Mouse (Mus musculus) cerebellum, postnatal 25 days (tissue): ENCODE measurements around the gene Creb5.

Experiments
- DNase-seq, 2 experiments: peaks; one replicate each; pipeline ENCODE4 v3.0.0; 2021; ENCODE audit warnings: mixed read lengths in 2 of 2

The Creb5 gene

DNA sequence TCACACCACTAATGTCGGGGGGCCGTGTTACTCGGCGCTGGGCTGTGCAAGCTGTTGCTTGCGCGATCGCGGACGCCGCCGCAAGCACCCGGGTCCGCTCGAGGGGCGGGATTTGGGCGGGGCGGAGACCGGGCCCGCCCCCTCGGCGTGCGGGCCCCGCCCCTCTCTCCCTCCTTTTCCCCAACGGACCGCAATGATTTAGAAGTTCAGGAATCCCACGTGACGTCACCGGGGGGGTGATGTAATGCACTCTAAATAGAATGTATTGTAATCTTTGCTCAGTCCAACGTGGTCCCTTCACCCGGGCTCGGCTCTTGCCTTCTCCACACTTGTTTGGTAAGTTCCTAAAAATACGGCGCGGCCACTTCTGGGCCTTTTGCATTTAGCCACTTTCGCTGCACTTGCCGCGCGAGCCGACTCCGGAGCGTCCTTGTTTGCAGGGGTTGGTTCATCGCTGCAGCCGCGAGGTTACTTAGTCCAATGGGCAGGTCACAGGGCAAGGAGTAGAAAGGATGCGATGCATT lies at the start of gene Creb5:
Gene Creb5, plus strand, starts transcription at position 233 of the 524 bp plus-strand sequence.
- DNase-seq: peak; percentile 92 to 96

DNA sequence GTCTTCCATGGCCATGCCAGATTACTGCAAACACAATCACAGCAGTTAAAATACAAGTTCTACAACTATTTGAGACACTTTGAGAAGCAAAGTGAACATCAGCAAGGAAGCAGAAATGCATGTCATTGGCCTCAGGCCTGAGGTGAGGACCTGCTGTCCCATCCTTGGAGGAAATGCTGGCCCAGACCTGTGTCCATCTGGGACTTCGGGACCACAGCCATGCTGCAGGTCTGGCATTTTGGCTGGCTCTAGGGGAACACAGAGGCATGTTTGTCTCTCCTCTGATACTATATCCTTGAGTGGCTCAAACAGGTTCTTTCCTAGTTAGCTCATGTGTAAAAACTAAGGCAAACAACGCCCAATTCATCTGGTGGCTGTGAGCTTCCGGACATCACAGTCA lies 27.2 kb upstream of the Creb5 start:
- DNase-seq: peak; percentile 78 to 82

DNA sequence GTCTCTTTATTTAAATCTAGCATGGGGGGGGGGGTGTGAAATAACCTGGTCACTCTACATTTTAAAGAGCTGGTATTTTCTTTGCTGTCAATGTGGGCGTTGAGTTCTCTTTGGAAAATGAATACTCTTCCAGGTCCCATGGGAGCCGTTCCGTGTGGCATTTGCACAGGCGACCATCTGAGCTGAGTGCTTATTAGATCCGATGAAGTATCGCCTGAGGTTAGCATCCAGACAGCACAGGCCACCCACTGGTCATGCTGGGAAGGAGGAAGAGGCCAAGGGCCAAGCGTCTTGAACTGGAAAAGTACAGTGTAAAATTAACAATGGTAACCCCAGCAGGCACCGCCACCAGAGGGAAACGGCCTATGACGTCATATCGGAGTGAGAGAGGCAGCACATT lies 24.7 kb upstream of the Creb5 start:
- peak; percentile 25 to 27 for DNase-seq

DNA sequence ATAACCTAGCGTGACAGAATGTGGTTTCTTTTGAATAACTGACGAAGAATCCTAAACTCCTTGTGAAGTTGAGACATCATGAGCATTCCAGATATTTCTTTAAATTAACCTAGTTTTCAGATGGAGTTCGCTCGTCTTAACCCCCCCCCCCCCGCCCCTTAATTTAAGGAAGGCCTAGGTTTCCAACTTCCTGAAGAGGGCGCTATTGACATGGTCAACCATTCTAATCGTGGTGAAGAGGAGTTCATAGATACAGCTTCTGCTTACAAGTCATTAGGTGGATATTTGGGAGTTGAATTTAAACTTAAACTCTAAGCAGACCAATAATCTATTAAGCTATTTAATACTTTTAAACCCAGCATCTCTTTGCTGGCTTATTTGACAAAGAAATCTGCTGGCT lies 20.0 kb upstream of the Creb5 start:
- DNase-seq: peak in 1 of 2 experiments; percentile 33

DNA sequence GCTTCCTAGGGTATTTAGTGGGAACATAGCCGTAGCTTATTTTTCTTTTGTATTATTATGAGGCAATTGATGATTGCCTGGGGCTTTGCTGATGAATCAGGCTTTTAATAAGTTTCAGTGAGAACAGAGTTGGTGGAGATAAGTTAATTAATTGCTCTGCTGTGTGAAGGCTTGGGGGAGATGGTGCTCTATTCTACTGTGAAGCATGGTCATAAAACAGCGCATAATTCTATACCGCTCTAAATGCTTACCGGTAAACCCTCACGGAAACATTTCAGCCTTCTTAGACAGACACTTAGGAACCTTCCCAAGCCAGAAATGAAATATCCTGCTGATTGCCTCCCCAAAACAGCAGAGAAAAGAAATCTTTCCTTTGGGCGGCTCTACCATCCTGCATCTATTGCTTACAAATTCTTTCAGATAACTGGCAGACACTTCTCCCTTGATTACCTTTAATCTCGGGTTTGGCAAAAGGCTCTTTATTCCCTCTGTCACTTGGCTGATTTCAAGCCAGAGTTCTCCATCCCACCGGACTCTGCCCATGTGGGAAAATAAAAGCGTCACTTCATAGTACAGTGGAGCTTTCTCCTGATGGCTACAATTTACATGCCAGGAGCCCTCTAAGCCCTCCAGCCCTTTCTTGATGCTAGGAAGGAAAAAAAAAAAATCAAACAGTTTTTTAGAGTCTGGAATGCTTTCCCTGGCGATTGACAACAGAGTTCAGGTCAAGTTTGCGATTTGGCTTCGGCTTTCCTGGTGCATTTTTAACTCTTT lies 19.2 kb upstream of the Creb5 start:
- no peak for DNase-seq

DNA sequence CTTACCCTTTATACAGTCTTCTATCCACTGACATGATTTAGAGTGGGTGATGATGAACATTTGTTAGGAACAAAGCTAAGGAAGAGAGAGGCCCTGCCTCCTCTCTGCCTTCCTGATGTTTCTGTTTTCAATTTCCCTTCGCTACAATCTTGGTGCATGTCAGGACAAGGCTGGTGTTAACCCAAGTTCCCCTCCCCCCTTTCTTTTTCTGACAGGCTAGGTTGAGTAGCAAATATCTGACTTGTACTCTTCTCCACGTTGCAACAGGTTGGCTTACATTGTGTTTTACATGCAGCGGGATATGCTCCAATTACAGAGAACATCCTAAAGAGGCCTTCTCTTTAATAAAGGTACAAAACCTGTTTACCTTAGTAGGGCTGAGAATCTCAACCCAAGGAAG lies 15.9 kb upstream of the Creb5 start:
- DNase-seq: no peak

DNA sequence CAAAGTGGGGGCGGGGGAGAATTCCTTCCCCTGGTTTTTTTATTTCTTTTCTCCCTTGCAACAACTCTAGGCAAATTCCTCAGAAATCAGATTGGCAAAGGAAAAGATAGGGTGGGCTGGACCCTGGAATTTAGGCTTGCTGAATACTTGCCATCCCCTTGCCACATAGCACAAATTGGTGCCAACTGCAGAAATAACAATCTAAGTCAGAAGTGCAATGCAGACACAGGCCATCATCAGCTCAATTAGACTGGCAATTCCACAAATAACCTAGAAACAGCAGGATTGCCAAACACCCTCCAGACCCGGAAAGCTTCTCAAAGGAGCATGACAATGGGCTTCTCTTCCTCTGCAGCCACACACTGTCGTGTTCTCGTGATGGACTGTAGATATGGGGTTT lies 15.4 kb upstream of the Creb5 start:
- DNase-seq: no peak

DNA sequence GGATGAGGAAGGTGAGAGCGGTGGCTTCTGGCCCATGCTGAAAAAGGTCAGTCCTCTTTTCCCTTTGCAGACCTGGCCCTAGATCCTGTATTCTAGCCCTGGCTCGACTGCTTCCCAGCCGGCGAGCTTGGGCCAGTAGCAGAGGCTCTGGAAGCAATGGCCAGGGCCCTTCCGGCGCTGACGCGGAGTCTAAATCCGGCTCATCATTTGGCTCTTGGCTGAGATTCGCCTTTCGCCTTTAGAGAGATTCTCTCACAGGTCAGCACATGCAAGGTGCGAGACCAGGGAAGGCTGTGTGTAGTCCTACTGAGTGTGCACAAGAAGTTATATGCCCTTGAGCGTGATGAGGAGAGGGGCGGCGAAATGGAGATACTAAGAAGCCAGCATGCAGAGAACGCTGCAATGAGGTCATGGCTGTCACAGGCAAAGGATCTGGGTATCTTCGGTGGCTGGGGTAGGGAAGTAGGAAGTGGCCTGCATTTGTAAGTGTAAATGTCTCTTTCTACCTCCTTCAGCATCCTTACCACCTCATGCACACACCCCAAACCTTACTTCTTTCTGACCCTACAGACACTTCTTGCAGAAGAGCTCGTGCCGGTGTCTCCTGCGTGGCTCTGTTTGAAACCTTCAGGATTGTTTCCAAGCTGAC lies 557 bp upstream of the Creb5 start:
- peak; percentile 82 for DNase-seq

DNA sequence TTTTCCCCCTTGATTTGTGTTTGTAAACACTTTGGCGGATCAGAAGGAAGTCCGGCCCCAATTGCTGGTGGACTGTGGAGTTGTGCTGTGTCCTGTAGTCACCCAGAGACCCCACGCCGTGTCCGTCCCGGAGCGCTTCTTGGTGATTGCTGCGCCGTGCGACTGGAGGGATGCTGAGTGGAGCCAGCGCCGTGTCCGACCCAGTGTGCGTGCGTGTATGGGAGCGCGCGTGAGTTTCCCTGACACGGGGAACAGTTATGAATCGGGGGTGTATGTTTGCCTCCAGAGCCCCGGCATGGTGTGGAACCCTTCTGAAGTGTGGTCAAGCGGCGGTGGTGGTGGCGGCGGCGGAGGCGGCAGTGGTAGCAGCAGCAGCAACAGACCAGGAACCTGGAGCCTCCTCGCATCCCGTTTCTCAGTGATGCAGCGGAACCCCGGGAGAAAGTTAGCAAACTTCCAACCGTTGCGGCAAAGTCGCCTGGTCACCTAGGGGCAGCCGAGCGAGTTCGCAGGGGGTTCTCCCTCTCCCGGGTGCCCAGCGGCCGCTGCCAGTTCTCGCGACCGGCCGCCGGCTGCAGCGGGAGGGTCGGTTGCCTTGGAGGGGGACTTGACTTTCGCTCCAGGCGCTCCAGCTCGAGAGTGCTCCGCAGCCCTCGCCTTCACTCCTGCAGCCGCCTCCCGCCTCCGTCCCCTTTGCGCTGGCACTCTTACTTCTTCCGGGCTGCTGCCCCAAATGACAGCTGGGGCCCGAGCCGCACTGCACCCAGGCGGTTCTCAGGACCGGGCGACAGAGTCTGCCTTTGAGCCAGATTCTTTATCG lies 702 bp downstream of the Creb5 start:
- peak; percentile 65 for DNase-seq

DNA sequence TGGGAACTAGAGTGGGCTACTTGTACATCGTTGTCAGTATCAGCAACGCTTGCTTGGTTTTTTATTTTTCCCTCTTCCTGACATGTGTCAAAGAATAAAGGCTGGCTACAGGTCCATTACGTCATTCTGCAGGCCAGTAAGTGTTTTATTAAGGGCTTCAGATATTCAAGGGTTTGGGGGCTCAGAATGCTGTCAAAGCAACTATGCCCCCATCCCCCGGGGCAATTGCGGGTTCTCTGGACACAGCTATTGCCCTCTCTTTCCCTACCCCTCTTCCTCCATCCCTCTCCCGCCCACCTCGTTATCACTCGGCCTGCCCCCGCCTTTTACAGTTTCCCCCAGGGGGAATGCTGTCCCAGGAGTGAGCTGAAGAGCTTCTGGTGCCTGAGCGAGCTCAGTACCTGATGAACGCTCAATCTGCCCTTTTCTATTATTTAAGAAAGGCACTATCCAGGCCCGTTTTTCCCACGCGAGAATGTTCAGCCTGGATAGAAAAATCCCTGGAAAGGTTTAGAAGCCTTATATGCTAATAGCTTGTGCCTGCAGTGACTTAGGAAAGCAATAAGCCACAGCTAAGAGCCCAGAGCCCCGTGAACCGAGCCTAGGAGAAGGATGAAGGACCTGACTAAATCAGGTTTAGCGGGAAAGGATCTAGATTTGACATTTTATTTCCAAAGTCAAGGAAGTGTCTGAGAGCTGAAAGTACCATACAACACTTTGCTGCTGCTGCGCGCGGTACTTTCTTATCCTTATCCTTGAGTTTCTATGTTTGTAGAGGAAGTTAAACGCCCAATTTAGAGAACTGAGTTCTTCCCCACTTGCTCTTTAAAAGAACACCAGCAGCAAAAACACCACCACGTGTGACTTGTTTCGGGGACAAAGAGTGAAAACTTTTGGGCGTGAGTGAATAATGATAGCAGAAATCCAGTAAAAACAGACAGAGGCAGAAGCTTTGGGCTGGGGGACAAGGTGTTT lies 1.8 kb downstream of the Creb5 start:
- DNase-seq: peak; percentile 26 to 30

DNA sequence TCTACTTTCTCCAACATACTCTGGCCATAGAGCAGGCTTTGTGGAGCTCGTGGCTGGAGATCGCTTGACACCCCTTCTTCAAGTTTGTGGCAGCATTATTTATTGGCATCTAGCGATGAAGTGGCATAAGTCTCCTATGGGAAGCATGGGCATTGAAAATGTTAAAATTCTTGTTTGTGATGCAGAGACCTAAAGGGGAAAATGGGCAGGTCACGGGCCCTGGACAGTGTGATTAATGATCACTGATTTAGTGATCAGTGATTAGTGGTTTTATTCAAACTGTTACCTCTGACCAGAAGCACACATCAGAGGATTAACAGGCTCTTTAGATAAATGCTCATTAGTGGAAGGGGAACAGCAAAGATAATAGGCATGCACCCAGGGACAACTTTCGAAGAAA lies 2.6 kb downstream of the Creb5 start:
- DNase-seq: no peak

DNA sequence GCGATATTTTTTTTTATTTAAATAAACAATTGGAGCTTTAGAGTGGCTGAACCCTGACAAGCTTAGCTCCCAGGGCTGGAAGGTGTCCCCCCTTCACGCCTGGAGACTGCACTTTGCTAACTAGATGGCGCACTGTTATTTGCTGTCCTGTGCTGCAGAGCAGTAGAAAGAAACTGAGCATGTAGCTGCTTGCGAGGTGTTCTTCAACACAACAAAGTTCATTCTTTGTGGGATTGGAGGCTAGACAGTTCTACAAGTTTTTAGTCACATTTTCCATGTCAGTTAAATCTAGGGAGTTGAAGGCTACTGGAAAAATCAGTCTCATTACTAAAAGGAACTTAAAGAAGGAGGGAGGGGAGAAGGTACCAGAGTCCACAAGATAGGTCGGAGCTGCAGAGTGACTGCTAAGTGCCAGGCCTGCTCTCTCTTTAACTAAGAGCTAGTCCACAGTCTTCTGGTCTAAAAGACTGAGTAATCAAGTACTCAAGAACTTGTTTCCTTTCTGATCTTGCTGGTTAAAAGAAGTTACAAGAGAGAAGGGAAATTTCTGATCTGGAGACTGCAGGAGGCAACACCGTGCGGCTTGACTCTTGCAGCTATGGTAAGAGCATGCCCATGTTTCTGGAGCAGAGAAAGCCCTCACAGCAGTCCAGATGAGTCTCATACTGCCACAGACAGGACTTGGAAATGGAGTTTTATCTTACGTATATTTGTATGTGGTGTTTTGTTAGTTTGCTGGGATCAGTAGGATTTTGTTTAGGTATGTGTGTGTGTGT lies 3.3 kb downstream of the Creb5 start:
- peak in 1 of 2 experiments; percentile 43 for DNase-seq

DNA sequence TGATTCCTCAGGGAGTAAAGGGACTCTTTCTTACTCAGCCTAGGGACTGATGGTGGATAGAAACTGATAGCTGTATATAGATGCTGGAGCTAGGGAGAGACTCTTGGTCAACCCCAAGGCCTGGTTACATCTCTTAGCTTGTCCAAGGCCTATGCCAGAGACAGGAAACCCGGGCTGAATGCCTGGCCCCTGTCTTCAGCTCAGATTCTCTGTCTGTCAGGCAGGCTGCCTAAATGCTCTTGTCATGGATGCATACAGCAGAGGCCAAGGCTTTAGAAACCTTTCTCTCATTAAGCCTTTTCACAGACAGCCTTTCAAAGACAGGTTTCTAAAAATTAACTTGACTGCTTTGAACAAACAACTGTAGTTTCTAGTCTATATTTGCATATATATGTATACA lies 5.9 kb downstream of the Creb5 start:
- no peak for DNase-seq

DNA sequence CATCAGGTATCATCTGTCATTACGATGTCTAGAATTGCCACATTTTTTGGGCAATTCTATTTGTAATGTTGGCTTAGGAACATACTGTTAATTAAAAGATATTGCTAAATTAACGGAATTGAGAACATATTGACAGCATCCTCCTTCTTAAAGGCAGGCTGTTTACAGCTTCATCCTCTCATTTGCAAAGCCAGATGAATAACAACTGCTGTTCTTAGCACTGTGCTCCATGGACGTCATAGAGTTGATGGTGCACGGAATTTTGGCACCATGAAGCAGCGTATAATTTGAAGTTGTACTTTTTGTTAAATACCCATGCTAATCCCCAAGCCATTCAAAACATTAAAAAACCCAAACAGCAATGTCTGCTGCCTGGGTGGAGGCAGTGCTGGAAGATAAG lies 10.8 kb downstream of the Creb5 start:
- DNase-seq: no peak

DNA sequence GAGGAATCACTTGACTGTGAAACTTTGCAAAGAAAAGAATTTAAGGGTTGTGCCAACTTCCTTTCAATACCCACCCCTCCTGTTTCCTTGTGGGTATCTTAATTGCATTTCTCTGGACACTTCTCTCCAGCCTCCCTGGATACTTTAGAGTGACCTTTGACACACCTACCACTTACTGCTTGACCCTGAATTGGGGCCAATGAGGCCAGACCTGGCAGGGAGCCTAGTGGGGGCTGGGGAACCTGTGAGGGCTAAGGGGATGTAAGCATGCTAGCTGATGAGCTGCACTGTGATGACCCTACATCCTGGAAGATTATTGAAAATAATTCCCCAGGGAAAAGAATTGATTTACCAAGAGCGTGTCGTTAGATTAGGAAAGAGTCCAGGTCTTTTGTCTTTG lies 17.1 kb downstream of the Creb5 start:
- no peak for DNase-seq

DNA sequence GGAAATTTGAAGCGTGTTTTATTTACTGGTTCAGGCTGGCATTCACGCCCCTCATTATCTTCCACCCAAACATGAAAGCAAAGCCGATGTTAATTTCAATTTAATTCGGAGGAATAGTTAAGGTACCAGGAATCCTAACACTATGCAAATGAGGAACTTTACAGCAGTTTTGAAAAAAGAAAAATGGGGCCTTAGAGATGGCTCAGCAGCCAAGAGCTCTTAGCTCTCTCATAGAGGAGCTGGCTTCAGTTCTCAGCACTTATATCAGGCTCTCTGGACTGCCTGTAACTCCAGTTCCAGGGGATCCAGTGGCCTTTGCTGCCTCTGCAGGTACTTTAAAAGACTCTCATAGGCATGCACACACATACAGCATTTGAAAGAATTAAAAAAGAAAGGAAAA lies 19.1 kb downstream of the Creb5 start:
- no peak for DNase-seq

DNA sequence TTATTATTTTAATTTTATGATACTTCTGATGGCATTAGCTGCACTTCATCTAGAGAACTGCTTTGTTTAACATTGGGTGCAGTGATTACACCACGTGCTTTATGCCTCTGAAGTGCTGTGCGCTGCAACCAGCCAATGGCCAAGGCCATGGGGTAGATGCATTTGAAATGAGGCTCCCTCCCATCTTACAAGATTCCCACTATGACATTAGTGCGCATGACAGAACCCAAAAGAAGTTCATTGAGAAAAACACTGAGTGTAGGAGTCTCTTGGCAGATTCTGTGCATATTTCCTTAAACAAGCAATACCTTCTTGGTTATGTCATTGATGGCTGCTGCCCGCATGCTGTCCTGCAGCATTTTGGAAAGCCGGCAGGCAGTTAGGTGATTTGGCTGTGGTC lies 19.6 kb downstream of the Creb5 start:
- no peak for DNase-seq

DNA sequence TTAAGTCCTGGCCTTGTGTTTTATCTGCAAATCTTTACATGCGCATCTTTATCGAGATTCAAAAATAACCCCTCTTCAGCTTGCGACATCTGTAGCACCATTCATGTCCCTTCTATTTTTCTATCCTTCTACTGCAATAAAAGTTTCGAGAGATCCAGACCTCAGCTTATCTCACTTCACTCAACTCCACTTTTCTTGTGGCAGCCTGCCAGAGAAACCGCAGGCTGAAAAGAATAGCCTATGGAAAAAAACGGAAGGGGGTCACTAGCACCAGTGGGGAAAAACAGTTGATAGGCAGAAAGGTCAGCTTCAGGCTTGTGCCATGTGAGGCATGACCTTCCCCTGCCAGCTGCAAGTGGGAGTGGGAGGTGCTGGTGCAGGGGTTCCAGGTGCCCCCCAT lies 21.6 kb downstream of the Creb5 start:
- no peak for DNase-seq

DNA sequence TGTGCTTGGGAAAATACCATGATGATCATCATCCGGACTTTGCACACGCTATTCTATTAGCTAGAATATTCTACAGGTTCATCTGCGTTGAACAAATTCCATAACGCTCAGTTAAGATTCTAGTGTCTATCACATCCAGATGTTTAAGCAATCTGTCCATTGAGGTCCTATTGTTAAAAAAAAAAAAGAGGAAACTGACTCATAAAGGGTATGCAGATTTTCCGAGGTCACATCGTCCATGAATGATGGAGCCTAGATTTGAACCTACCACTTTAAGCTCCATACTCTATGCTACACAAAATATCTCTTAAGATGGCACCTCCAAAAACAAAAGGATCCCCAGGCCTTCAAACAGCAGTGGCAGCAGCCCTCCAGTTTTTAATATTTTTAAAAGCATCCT lies 26.5 kb downstream of the Creb5 start:
- no peak for DNase-seq

DNA sequence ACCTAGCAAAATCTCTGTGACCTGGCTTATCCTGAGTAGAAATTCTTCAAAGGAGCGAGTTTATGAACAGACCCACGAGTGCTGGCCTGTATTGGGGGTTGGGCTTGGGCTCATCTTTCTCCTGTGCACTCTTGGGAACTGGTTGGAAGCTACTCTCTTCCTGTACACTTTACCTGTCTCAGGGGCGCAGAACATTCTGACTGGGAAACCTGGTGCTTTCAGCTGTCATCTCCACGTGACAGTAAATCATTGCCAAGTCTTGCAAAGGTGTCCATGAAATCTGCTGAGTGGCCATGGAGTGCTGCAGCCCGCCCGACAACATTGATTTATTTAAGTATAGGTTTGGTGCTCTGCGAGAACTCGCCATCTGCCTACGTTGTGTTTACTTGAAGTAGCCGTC lies 27.1 kb downstream of the Creb5 start:
- no peak for DNase-seq

DNA sequence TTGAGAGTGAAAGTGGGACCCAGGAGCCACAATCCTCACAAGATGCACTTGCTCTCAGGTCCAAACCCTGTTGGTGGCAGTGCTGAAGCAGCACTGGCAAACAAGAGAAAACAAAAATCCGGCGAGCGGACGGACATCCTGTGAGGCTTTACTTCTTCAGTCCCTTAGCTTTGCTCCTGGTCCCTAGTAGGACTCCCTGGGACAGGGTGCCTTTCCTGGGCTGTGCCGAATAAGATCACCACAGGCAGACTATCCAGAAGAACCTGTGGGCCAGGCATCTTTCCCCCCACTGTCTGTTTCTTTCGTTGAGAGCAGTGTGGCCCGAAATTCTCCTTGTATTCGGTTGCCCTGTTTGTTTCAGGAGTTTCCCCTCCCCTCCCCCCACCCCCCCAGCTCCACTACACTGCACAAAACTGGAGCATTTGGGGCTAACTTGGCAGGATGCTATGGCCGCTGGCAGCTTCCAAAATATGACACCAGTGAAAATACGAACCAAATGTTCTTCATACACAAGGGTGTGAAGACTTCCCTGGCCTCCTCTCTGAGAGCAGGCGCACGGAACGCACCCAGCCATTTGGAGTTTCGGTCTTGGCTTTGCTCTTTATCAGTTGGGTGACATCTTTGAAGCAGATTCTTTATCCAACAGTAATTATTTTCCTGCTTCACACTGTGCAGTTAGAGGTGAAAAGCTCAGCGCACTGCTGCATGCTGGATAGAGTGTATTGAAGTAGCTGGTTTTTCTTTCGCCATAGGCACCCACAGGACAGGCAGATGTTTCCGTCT lies 32.7 kb downstream of the Creb5 start:
- peak; percentile 51 to 68 for DNase-seq
